Mouse (Mus musculus) ES-E14 (cell line): ENCODE measurements around the gene Nfkb1.

Experiments
- CHD2 ChIP-seq: IDR thresholded peaks from 2 replicates; pipeline ENCODE4 v1.6.1; 2014; ENCODE audit warnings: mild to moderate bottlenecking, low read depth, low read length, inconsistent platforms
- MAFK ChIP-seq: IDR thresholded peaks from 2 replicates; pipeline ENCODE4 v1.6.1; 2014; ENCODE audit warnings: mild to moderate bottlenecking, low read depth, low read length, inconsistent platforms; ENCODE audit not compliant: insufficient read depth
- ZC3H11A ChIP-seq: IDR thresholded peaks from 2 replicates; pipeline ENCODE4 v1.6.1; 2012; ENCODE audit warnings: low read depth, mild to moderate bottlenecking, inconsistent platforms, low read length, borderline replicate concordance

- no peak for TF ChIP-seq CHD2
- TF ChIP-seq ZC3H11A: no peak
- no peak for TF ChIP-seq MAFK
Observed at GRCm38 (mm10) chr3:135722104-135722503, 30.8 kb upstream of the Nfkb1 start.
